Mouse (Mus musculus): ENCODE measurements at regions not wholly inside any gene's neighbourhood (a gene's known extent, or its start where the extent isn't known, plus 50 kb on each side); places are given as distances from the start of the nearest gene placed in this dataset.

DNA sequence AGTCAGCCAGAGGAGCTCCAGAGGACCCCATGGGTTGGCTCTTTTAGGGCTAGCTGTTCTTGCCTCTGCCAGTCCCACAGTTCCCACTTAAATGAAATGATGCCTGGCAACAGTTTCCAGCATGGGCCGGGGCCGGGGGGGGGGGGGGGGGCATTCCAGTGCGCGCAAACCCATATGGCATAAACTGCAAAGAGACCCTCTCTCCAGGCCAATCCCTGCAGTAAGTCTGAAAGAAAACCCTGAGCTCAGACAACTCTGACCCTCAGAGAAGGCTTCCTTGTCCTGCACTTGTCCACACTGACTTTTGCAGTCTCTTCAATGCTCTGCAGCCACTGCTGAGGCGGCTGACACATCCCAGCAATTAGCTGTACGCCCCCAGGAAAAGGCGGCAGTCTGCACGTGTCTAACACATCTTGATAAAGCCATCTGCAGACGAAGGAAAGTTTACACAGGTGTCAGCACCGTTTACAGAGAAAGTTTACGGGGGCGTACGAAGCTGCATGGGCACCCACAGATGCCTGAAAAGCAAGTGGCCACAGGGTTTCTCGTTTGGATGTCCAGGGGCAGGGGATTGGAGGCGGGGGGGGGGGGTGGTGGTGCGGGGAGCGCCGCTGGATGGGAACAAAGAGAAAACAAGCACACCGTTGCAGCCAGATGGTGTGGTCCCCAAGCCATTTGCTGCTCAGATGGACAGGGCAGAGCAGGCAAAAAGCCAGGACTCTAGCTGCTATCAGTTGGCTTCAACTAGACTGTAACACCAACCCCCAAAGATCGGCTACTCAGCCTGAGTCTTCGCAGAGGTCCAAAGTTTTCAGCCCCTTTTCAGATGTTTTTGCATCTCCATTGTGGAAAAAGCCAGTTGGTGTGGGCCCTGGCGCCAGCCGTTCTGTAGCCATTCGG, 244.0 kb upstream of the Hs6st1 start:
- DNase-seq (ENCODE audit: inconsistent age in 2 of 2, low spot score in 1 of 2), result no peak

- no peak for DNase-seq (ENCODE audit: inconsistent age in 2 of 2, low spot score in 1 of 2)
These were observed 242.7 kb upstream of the Hs6st1 start for GRCm38 (mm10) chr1:35825531-35825966.

DNA sequence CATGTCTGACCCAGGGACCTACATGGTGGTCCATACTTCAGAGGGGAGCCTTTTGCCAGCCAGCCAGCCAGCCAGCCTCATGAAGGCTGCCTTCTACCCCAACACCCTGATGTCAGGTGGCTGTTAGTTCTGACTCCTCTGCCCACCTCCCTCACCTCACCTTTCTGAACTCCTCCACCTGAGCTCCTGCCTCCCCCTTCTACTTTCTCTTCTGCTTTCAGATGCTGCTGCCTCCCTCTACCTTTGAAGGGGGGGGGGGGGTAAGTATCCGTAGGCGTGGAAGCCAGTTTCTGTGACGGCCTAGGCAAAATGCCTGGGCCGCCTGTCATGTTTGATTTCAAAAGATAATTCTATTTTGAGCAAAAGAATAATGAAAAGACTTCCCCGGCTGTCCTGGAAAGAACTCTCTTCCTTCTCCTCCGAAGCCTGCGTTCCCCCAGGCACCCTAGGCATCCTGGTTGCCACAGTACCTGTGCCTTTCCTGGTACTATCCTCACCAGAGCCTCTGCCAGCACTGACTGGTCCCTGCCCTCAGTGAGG, 241.6 kb upstream of the Hs6st1 start:
- DNase-seq (ENCODE audit: inconsistent age in 2 of 2, low spot score in 1 of 2), result no peak

- no peak for DNase-seq (ENCODE audit: inconsistent age in 2 of 2, low spot score in 1 of 2)
These were observed 240.7 kb upstream of the Hs6st1 start for GRCm38 (mm10) chr1:35827471-35827870.

DNA sequence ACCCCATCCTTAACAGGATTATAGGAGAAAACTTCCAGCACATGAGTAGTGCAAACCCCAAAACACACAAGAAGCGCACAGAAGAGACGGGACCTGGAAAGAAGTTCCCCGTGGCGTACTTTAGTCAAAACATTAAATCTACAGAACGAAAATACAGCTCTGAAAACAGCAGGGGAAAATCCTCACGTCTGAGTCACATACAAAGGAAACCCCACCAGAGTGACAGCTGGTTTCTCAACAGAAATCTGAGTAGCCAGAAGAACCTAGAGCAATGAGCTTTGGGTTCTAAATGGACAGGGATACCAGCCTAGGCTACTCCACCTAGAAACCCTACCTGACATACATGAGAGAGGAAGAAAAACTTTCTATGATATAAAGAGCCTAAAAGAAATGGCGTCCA, 234.0 kb upstream of the Hs6st1 start:
- no peak for DNase-seq (ENCODE audit: inconsistent age in 2 of 2, low spot score in 1 of 2)

DNA sequence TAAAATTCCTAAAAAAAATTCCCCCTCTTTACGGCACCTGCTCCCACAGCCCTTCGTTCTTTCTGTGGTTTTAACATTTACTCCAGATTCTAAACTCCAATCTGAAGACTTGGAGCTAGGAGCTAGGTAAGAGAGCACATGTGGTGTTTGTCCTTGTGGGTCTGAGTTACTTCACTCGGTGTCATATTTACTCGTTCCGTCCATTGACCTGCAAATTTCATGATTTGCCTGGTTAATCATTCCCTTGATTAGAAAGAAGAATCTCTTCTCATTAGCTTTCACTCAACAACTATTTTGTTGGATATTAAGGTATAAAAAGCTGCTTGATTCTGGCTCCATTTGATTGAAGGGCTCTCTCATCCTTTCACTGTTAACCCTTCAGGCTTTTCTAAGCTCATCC, 231.6 kb upstream of the Hs6st1 start:
- no peak for DNase-seq (ENCODE audit: inconsistent age in 2 of 2, low spot score in 1 of 2)

DNA sequence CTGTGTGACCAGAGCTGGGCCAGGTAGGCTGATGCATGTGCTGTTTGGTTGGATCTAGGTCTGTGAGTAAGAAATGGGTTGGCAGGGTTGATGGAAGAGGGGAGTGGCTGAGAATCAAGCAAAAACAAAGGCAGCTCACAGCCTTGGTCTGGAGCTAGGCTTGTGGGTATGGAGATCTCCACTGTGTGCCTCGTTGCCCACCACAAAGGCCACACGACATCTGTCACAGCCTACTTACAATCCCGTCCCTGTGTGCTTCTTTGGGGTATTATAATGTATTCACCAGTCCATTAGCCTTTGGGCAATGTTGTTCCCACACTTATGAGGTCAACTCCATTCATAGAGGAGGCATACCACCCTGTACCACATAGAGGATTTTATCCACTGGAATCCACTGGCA, 229.6 kb upstream of the Hs6st1 start:
- DNase-seq (ENCODE audit: inconsistent age in 2 of 2, low spot score in 1 of 2), result no peak

DNA sequence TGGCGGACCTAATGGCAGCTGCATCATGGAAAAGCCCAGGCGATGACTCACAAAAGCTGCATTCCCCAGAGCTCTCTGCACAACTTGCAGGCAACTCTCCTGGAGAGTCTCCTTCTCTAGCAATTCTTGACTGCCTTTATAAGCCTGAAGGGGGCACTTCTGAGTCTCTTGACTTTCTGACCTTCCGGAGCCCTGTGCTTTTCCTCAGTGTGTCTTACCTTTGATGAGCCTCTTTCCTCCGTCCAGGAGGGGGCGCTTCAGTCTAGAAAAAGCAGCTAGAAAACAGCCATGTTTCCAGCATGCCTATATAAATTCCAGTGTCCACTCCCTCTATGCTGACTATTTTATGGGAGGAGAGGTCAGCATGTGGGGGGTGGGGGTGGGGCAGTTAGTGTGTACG, 228.8 kb upstream of the Hs6st1 start:
- peak; percentile 20 to 69 for DNase-seq (ENCODE audit: inconsistent age in 2 of 2, low spot score in 1 of 2)

DNA sequence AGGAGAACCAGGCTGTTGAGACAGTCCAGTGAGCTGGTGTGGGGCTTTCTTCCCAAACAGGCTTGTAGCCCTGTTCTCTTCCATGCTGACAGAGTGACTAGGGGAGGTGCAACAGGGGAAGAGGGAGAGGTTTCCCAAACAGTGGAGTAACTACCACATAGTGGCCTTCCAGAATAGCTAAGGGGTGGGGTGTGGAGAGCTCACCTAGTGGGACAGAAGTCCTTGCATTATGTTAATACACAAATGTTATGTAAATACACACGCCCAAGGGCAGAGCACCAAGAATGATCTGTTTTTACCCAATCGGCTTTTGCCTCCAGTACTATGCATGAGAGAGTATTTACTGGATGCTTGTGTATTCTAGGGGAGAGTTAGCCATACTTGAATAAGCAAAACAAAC, 226.6 kb upstream of the Hs6st1 start:
- peak in 1 of 2 experiments; percentile 42 for DNase-seq (ENCODE audit: inconsistent age in 2 of 2, low spot score in 1 of 2)

- no peak for DNase-seq (ENCODE audit: inconsistent age in 2 of 2, low spot score in 1 of 2)
These were observed 225.5 kb upstream of the Hs6st1 start for GRCm38 (mm10) chr1:35842707-35843106.

- no peak for DNase-seq (ENCODE audit: inconsistent age in 2 of 2, low spot score in 1 of 2)
These were observed 224.6 kb upstream of the Hs6st1 start for GRCm38 (mm10) chr1:35843566-35843965.

GRCm38 (mm10) chr1:35846224-35846936, 221.8 kb upstream of the Hs6st1 start:
- DNase-seq (ENCODE audit: inconsistent age in 2 of 2, low spot score in 1 of 2), result peak; percentile 70 to 88

- no peak for DNase-seq (ENCODE audit: inconsistent age in 2 of 2, low spot score in 1 of 2)
These were observed 219.8 kb upstream of the Hs6st1 start for GRCm38 (mm10) chr1:35848160-35848954.

DNA sequence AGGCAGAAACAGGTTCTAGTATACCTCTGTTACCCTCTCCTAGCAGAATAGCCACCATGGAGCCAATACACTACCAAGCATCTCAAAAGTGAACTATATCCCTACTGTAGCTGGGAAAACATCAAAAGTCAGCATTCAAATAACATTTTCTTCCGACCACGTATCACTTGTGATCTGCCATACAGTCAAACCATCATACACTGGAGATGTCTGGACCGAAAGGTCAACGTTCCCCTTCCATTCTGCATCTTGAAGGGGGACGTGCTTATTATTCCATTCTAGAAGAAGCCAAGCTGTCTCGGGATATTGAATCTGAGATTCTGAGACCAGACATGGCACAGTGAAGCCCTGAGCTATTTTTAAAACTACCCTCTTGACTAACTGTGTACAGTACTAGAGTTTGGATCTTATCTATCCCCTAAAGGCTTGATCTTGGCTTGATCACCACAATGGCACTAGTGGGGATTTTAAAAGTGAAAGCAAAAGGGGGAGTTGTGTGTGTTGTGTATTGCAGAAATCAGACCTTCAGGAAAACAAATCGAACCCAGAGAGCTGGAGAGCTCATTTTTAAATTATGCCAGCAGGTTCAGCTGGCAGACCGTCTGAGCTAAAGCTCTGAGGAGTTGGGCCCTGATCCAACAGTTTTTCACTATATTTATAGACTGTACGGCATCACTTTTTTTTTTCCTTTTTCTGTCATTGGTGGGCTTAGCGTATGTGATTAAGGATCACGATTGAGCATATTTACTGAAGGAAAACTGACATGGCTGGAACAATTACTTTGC, 218.6 kb upstream of the Hs6st1 start:
- peak in 1 of 2 experiments; percentile 44 for DNase-seq (ENCODE audit: inconsistent age in 2 of 2, low spot score in 1 of 2)

DNA sequence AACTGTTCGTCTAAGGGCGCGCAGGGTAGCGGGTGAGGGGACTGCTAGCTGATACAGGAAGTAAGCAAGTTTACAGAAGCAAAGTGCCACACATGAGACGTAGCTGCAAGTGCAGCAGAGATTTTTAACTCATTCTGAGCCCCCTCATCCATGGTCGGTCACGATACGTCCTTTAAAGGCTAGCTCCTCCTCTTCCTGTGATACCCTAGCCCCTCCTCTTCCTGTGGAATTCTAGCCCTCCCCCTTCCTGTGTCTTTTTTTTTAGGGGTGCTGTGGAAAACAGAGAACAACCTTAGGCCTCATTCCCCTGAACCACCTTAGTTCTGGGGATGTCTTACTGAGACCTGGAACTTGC, 218.0 kb upstream of the Hs6st1 start:
- no peak for DNase-seq (ENCODE audit: inconsistent age in 2 of 2, low spot score in 1 of 2)

DNA sequence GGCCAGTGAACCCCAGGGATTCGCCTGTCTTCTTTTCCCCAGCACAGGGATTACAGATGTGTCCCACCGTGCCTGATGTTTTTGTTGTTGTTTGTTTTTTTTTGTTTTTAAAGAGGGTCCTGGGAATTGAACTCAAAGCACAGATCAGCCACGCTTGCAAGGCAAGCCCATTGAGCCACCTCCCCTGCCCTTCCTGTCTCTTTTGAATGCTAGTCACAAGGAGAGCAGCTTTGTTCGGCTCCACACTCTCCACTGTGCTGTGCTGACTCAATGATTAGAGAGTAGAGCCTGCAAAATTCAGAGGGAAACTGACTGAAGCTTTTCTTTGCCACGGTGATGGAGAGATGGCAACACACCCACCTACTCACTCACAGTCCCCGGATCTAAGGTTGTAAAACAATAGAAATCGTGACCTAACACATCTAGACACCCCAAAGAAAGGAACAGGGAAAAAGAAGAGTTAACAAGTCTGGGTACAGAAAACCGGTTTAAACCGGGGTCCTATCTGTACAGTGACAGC, 217.6 kb upstream of the Hs6st1 start:
- DNase-seq (ENCODE audit: inconsistent age in 2 of 2, low spot score in 1 of 2), result no peak

GRCm38 (mm10) chr1:35851681-35852409, 216.4 kb upstream of the Hs6st1 start:
- no peak for DNase-seq (ENCODE audit: inconsistent age in 2 of 2, low spot score in 1 of 2)

DNA sequence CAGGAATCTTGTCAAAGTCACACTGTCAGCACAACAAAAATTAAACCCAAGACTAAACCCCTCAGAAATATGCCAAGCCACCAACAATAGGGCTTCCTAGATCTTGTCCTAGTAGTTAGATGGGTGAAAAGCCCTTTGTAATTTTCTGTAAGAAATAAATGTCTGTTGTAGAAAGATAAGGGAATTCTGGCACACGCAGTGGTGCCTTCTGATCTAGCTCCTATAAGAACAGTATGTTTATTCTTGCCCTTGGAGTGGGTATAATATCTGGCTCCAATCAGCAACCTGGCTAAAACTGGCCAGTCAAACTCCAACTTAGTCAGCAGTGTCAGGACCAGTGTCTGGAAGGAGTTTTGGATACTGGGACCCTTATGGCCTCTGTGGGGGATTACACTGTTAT, 215.2 kb upstream of the Hs6st1 start:
- DNase-seq (ENCODE audit: inconsistent age in 2 of 2, low spot score in 1 of 2), result no peak

GRCm38 (mm10) chr1:35855650-35856049, 212.6 kb upstream of the Hs6st1 start:
- no peak for DNase-seq (ENCODE audit: inconsistent age in 2 of 2, low spot score in 1 of 2)

- DNase-seq (ENCODE audit: inconsistent age in 2 of 2, low spot score in 1 of 2), result no peak
These were observed 209.9 kb upstream of the Hs6st1 start for GRCm38 (mm10) chr1:35858342-35858741.

Measured in adrenal gland, adult (tissue).